Mouse (Mus musculus): ENCODE results near the gene Aunip.
"Not testable (repeated sequence)": the region's sequence is repeated elsewhere in the genome, so short reads cannot be mapped to it uniquely, and the experiment has no call there.

Aunip gene

DNA sequence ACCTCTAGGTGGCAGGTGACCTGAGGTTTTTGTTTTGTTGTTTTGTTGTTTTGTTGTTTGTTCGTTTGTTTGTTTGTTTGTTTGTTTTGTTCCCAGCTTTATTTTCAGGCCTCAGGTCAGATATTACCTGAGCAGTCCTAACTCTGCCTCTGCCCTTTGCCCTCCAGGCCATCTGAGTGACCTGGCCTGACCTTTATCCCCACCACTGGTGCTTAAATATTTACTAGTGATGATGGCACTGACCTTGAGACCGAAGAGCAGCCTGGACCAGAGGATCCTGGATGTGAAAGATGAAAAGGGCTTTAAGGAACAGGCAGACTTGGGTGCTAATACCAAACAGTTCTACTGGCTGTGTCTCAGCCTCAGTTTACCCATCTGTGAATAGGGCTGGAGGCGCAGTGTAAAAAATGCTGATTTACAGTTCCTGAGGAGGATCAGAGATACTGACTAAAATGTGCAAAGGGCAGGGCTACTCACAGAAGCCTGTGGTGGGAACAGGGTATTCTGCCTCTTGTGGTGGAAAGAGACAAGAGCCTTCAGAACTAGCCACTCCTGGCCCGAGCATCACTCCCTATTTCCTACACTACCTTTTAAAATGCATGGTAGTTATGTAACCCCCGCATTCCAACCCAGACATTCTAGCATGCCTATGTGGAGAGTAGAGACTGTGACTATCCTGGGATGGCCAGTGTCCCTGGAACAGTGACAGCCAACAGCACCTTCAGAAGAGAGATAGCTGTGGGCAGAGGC lies 25.5 kb upstream of the Aunip start:
- no peak for DNase-seq (ENCODE audit: low spot score)

DNA sequence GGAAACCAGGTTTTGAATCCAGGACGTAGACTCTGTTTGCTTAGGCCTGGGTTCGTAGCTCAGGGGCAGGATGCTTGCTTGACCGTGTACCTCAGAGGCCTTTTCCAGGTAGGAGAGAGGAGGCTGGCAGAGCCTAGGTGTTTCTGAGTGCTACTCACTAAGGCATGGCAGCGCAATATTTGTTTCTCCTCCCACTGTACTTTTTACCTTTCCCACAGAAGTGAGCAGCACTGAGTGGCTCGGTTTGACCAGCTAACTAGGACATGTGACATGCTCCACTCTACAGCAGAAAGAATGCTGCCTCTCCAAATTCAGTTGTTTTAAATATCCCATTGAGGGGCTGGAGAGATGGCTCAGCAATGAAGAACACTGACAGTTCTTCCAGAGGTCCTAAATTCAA lies 22.6 kb upstream of the Aunip start:
- DNase-seq (ENCODE audit: low spot score) = no peak

DNA sequence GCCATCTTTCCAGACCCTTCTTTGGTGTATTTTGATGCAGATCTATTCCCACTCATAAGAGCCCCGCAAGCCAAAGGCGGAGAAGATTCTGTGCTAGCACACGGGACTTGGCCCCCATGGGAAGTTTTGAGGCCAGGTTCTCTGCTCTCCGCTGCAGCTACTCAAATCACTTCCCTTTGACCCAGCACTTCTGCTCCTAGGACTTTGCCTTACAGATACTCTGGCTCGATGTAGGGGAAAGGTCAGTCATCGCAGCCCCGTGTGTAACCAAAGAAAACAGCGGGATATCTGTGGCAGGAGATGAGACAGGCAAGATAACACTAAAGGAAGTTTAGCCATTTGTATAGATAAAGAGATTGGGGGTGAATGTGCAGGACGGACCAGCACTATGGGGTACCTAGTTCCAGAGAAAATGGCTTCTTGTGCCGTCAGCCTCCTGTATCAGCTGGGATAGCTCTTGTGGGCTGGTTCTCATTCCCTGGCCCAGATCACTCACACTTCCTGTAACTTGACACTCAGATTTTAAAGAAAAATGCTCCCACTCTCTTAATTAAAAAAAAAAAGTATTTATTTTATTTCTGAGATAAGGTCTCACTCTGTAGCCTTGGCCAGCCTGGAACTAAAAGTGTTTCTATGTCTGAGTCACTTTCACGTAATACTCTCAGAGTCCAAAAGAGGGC lies 20.7 kb upstream of the Aunip start:
- no peak for DNase-seq (ENCODE audit: low spot score)

DNA sequence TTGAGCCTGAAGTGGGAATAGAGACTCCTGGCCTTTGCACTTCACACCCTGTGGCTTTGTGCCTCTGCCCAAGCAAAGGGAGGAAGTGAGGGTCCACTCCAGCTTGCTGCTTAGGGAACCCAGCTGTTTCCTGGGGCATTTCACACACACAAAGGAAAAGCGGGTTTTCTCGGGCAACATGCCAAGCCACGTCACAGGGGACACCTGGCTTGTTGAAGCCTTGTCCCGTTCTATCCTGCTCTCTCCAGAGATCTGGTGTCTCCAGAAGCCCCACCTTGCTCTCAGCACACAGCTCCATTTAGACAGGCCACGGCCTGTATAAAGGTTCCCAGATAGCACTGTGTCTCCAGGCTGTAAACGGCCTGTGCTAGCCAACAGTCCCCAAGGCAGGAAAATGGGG lies 19.1 kb upstream of the Aunip start:
- DNase-seq (ENCODE audit: low spot score) = peak; percentile 54

DNA sequence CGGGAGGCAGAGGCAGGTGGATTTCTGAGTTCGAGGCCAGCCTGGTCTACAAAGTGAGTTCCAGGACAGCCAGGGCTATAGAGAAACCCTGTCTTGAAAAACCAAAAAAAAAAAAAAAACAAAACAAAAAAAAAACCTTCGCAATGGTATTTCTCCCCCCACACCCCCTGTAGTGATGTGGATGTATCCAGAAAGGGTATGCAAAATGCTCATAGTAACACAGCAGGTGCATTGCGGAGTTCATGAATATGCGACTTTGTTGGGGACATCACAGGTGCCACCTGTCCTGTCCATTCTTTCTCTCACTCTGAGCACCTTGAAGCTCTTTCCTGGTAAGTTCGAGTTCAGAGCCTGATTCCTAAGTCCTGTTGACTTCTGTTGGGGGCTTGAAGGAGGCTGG lies 16.6 kb upstream of the Aunip start:
- DNase-seq (ENCODE audit: low spot score) = not testable (repeated sequence)

DNA sequence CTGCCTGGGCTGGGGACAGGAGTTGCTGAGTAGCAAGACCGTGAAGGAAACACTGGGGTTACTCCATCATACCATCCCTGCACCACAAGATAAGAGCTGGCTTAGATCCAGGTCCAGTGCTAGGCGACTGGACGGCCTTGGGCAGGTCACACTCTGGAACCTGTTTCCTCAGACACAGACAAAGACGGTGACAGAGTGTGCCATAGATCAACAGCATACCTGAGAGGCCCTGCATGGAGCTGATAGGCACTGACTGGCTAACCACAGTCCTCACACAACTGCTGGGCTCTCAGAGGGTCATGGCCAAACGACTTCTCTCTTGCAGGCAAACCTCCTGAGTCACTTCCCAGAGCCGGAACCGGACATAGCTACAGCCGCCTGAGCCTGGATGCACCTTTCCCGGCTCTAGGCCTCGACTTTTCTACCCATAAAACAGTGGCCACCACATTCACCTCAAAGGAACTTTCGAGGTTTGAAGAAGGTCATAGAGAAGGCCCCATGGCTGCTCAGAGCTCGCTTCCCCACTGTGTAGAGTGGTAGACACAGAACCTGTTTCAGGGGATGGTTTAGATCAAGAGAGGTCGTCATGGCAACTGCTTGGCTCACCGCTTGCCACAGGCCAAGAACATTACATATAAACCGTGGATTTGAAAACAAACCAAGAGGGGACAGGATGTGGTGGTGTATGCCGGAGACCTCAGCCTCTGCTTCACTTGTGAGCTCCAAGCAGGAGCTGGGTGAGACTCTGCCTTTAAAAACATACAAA lies 15.8 kb upstream of the Aunip start:
- no peak for DNase-seq (ENCODE audit: low spot score)

DNA sequence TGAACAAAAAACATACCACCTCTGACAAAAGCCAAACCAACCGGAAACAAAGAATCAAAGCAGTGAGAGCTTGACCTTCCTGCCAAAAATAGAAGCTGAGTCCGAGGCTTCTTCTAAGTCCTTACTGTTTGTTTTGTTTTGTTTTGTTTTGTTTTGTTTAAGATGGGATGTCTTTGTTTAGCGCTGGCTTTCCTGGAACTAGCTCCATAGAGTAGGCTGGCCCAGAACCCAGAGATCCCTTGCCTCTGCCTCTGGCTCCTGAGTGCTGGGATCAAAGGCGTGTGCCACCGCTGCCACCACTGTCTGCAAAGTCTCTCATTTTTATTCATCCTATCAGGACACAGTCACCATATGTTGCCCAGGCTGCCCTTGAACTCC lies 15.3 kb upstream of the Aunip start:
- no peak for DNase-seq (ENCODE audit: low spot score)

DNA sequence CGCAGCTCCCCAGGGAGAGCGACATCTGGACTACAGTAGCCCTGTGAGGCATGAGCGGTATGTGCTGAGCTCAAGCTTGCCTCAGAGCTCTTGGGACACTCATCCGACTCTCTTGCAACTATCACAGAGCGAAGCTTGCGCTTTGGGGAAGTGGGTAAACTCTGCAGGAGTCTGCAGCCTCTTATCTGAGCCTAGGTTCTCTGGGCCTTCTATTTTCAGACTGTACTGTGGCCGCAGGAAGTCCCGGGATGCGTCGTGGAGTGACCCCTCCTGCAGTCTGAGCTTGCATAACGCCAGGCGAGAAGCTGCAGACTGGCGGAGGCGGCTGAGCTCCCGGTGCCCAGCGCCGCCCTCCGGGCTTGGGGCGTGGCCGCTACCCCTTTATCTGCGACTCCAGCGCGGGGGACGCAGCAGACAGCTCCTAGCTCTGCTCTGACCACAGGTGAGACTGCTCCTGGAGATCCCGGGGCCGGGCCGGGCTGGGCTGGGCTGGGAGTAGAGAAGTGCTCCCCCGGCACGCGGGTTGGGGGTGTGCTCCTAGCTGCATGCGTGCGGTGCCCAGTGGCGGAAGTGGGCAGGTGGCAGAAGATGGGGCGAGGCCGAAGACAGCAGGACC lies 14.1 kb upstream of the Aunip start, which contains the start of gene Paqr7:
Gene Paqr7, plus strand, starts transcription at position 103 of the 616 bp plus-strand sequence.
- DNase-seq (ENCODE audit: low spot score) = peak; percentile 70

DNA sequence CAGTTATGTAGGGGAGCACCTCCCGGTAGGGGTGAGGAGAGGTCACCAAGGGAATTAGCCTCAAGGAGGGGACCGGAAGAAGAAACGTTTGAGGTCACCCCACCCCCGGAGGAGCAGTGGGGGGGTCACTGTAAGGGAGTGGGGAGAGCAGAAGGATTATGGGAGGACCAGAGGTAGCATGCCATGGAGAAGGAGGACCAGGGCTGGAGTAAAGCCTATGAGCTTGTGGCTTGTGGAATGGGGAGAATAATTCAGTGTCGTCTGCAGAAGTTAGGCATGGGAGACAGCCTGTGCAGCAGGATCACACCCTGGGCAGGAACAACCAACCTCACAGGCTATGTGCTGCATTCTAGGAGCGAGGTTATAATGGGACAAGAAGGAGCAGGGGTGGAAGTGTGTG lies 13.6 kb upstream of the Aunip start:
- no peak for DNase-seq (ENCODE audit: low spot score)

DNA sequence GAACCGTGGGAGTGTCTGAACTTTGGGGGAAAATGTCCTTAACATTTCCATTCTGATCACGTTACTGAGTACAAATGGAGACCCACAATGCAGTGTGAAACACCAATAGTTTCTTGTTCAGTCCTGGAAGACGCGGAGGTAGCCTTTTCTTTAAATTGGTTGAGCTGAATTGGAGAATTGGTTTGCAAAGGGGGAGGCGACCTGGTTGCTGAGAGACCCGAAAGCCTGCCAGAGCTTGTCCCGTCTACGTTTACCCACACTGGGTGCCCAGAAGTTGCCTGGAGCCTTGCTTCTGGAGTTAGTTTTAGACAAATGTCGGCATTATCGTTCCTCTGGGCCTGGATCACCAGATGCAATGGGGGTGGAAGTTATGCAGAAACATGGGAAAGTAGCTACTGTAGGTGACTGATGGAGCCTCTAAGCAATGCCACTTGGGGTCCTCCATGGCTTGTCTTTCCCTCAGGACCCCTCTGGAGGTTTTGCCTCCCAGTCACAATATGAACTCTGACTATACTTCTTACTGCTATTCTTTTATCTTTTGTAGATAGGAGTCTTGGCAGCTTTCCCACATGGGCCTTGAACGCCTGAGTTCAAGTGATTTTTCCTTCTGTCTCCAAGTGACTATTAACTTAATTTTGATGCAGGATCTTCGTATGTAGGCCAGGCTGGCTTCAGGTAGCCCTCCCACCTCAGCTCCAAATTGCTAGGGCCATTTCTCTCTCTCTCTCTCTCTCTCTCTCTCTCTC lies 12.6 kb upstream of the Aunip start:
- no peak for DNase-seq (ENCODE audit: low spot score)

DNA sequence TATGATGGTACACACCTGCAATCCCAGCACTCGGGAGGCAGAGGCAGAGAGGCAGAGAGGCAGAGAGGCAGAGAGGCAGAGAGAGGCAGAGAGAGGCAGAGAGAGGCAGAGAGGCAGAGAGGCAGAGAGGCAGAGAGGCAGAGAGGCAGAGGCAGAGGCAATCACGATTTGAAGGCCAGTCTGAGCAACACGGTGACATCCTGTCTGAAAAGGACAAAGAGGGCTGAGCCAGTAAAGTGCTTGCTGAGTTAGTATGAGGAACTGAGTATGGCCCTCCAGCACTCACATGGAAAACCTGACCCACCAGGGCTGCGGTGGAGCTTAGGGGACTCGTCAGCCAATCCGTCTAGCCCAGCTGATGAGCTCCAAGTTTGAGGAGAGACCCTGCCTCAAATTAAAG lies 11.8 kb upstream of the Aunip start:
- not testable (repeated sequence) for DNase-seq (ENCODE audit: low spot score)

DNA sequence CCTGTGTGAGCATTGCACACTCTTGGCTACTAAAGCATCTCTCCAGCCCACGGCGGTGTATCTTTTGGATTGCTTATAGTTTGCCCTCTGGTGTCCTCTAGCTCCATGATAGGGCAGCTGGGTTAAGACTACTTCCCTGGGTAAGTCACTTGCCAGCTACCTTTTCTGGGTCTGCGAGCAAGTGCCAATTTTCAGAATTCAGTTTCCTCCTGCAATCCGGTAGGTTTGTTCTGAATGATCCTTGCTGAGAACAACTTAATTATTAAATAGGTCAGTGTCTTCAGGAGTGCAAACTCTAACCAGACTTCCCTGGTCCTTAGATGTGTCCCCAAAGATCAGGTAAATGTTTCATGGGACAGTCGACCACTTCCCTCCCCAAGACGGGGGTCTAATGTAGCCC lies 9.7 kb upstream of the Aunip start:
- DNase-seq (ENCODE audit: low spot score) = no peak

DNA sequence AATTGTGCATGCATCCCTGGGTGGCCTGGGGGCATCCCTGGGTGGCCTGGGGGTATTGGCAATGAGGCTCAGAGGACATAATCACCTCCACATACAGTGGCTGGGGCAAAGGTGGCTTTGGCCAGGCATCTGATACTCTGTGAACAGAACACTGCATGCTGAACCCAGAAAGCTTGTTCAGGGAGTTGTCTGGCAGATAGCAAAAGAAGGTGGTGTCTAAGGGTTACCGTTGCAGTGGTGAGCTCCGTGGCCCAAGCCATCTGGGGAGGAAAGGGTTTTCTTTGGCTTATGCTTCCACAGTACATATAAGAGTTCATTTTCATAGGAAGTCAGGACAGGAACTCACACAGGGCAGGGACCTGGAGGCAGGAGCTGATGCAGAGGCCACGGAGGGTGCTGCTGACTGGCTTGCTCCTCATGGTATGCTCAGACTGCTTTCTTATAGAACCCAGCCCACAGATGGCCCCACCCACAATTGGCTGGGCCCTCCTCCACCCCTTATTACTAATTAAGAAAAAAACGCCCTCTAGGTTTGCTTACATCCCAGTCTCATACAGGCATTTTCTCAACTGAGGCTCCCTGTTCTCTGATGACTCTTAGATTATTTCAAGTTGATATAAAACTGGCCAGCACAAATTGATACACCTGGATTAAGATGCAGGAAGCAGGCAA lies 7.0 kb upstream of the Aunip start:
- no peak for DNase-seq (ENCODE audit: low spot score)

DNA sequence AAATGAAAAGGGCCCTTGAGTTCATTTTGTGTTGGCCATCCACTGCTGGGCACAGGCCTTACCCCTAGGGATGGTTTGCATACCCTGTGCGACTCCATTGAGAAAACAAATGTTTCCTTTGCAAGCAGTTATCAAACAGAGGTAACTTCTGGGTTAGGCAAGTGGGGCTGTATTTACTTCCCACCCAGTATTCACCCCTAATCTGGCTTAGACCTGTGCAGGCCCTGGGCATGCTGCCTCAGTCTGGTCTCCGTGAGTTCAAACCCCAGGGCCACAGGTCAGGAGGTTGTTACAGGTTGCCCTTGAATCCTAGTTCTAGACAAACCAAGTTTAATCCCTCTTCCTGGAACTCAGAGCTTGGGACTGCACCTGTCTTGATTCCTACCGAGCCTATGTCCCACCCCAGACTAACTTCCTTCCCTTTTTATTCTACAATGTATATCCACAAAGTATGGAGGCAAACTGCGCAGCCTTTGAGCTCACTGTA lies 5.5 kb upstream of the Aunip start:
- DNase-seq (ENCODE audit: low spot score) = no peak

DNA sequence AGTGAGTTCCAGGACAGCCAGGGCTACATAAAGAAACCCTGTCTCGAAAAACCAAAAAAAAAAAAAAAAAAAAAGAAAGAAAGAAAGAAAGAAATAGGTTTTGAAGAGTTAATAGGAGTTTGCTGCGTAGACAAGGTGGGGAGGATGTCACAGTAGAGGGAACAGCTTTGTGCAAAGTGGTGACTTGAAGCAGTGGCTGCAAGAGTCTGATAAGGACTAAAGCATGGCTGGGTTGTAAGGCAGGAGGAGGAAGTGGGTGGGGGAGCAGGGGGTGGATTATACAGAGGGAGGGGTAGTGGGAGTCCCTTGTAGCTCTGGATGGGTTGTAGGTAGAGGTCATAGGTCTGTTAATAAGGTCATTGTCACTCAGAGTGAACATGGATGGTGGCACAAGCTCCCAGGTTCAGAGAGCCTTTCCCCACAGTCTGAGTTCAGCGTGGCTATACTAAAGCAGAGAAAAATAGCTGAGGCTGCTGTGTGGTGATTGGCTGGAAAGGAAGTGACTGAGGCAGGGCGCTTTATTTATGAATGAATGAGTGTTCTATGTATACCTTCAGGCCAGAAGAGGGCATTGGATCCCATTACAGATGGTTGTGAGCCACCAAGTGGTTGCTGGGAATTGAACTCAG lies 4.7 kb upstream of the Aunip start:
- DNase-seq (ENCODE audit: low spot score) = no peak

DNA sequence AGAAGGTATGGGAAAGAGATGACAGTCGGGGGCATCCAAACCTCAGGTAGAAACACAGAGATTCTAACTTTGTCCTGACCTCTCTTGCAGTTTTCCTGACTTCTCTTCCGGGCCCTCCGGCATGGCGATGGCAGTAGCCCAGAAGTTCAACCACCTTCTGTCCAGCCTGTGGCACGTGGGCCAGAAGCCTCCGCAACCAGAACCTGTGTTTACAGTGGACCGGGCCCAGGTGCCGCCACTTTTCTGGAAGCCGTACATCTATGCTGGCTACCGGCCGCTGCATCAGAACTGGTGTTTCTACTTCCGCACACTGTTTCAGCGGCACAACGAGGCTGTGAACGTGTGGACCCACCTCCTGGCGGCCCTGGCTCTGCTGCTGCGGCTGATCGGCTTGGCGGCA lies 4.1 kb upstream of the Aunip start:
- DNase-seq (ENCODE audit: low spot score) = no peak

DNA sequence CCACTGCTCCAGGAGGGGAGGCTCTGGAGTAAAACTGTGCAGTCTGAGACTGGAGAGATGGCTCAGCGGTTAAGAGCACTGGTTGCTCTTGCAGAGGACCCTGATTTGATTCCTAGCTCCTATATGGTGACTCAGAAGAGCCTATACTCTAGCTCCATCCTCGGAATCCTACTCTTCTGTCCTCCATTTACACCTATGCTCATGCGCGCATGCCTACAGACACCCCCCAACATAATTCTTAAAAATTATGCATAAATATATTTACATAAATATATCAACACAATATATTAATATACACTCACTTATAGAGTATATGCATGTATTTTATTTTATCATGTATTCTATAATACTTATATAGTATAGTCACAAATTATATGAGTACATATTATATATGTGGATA lies 403 bp upstream of the Aunip start:
- DNase-seq (ENCODE audit: low spot score) = no peak

DNA sequence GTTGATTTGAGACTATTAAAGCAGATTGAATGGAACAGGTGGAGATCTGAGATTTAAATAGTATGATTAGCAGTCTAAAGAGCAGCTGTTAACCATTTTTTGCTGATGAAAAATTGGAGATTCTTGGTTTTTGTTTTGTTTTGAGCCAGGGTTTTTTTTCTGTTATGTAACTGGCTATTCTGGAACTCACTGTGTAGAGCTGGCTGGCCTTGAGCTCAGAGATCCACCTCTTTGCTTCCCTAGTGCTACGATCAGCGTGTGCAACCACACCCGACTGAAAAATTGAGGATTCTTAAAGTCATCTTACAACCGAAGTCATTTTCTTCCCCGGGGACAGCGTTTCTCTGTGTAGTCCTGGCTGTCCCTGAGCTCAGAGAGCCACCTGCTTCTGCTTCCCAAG lies 931 bp downstream of the Aunip start:
- DNase-seq (ENCODE audit: low spot score) = no peak

DNA sequence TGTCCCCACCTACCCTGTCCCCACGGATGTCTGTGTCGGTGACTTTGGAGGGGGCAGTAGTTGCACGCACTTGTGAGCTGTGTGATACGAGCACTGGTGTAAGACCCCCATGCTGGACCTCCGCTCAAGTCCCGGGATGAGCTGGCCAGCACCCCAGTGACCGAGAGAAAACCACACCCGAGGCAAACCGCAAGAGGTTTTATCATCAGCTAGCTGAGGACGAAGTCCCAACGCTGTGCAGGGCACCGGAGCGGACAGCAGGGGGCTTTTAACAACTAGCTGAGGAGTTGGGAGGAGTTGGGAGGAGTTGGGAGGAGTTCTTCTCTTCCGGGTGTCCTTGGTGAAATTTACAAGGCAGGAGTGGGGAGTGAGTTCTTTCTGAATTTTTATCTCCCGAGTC lies 2.0 kb downstream of the Aunip start:
- peak; percentile 69 for DNase-seq (ENCODE audit: low spot score)

DNA sequence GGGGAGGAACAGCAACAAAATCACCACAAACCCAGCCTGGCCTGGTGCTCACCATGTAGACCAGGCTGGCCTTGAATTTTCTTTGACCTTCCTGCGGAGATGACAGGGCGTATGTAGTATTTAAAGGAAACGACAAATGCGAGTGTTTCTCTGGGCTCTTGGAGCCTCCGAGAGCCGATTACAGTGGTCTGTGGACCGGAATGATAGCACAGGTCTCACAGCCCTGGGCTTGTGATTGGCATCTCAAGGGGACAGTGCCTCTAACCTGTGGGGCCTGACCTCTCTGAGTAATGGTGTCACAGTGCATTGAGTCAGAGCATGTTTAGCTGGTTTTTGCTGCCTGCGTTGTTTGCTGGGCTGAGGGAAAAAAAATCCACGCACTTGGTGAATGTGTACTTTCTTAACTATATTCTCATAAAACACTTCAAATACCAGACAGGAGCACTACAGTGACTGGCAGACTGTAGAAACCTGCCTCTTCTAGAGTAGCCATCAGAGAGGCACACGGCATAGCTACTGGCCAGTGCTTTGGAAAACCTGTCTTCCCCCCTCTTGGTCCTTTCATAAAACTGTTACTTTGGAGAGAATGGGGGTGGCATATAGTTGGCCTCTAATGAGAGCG lies 3.6 kb downstream of the Aunip start:
- no peak for DNase-seq (ENCODE audit: low spot score)
